Mouse (Mus musculus) brain, embryonic 18.5 days (tissue): ENCODE measurements at regions not wholly inside any gene's neighbourhood (a gene's known extent, or its start where the extent isn't known, plus 50 kb on each side); places are given as distances from the start of the nearest gene placed in this dataset.

ENCODE experiments used
- DNase-seq: peaks from one replicate; pipeline ENCODE4 v3.0.0-alpha.2; 2012; ENCODE audit warnings: low read depth, low spot score

GRCm38 (mm10) chr4:89082838-89083237 lies 54.1 kb upstream of the Mtap start:
- no peak for DNase-seq

GRCm38 (mm10) chr4:89078485-89078884 lies 58.4 kb upstream of the Mtap start:
- DNase-seq = no peak

- no peak for DNase-seq
Measured at GRCm38 (mm10) chr4:89074705-89075104, 62.2 kb upstream of the Mtap start.

GRCm38 (mm10) chr4:89070430-89070829 lies 66.5 kb upstream of the Mtap start:
- no peak for DNase-seq

GRCm38 (mm10) chr4:89064401-89064800 lies 72.5 kb upstream of the Mtap start:
- no peak for DNase-seq

GRCm38 (mm10) chr4:89062384-89062783 lies 74.5 kb upstream of the Mtap start:
- DNase-seq = no peak

- DNase-seq = no peak
Measured at GRCm38 (mm10) chr4:89061619-89062018, 75.3 kb upstream of the Mtap start.

GRCm38 (mm10) chr4:89057573-89057972 lies 79.3 kb upstream of the Mtap start:
- DNase-seq = no peak

GRCm38 (mm10) chr4:89057135-89057534 lies 79.8 kb upstream of the Mtap start:
- no peak for DNase-seq

- no peak for DNase-seq
Measured at GRCm38 (mm10) chr4:89055969-89056368, 81.0 kb upstream of the Mtap start.

GRCm38 (mm10) chr4:89053606-89054005 lies 83.3 kb upstream of the Mtap start:
- no peak for DNase-seq

- no peak for DNase-seq
Measured at GRCm38 (mm10) chr4:89051897-89052296, 85.0 kb upstream of the Mtap start.

- no peak for DNase-seq
Measured at GRCm38 (mm10) chr4:89050551-89051199, 86.2 kb upstream of the Mtap start.

- no peak for DNase-seq
Measured at GRCm38 (mm10) chr4:89049592-89050440, 87.1 kb upstream of the Mtap start.

GRCm38 (mm10) chr4:89044516-89044915 lies 92.4 kb upstream of the Mtap start:
- DNase-seq = no peak

GRCm38 (mm10) chr4:89043982-89044381 lies 92.9 kb upstream of the Mtap start:
- DNase-seq = no peak

- peak; percentile 4 for DNase-seq
Measured at GRCm38 (mm10) chr4:89040856-89041255, 96.1 kb upstream of the Mtap start.

- DNase-seq = no peak
Measured at GRCm38 (mm10) chr4:89038906-89039305, 98.0 kb upstream of the Mtap start.

- DNase-seq = no peak
Measured at GRCm38 (mm10) chr4:89038135-89038534, 98.8 kb upstream of the Mtap start.

GRCm38 (mm10) chr4:89034822-89035221 lies 102.1 kb upstream of the Mtap start:
- DNase-seq = no peak

GRCm38 (mm10) chr4:89034299-89034698 lies 102.6 kb upstream of the Mtap start:
- no peak for DNase-seq

- no peak for DNase-seq
Measured at GRCm38 (mm10) chr4:89012681-89013353, 124.1 kb upstream of the Mtap start.

- no peak for DNase-seq
Measured at GRCm38 (mm10) chr4:89008561-89008960, 128.4 kb upstream of the Mtap start.
